Mouse (Mus musculus): ENCODE measurements at regions not wholly inside any gene's neighbourhood (a gene's known extent, or its start where the extent isn't known, plus 50 kb on each side); places are given as distances from the start of the nearest gene placed in this dataset.

DNA sequence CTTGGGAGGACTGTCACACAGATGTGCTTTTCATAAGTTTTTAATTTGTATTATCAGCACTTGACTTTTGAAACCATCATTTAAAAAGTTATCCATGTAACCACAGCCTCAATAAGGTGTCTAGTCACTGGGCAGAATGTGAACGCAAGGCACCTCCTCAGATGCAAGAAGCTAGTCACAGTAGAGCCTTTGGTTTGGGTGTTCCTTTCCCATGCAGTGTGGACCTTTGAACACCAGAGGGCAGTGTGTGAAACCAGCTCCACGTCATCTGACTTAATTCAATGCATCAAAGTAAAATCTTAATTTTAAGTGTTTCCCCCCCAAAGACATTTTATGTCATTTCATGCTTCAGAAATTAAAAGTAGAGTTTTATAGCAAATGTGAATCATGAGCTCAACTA lies 166.2 kb upstream of the Nabp1 start:
- peak; percentile 57 for DNase-seq

DNA sequence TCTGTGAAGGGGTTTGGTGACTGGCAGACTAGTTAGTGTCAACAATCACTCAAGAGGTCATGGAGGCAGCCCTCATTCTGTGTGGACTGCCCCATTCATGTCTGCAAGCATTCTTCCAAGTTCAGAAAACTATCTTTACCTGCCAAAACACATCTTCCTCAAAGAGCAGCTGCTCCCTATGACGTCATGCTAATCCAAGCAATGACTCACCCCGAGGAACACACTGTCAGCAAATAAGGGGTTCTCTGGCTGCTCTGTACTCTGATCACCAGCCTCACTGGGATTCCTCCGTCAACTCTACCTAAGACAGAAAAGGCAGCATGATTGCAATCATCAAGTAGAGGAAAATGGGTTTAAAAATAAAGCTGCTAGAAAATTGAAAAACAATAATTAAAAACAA lies 165.4 kb upstream of the Nabp1 start:
- no peak for DNase-seq

DNA sequence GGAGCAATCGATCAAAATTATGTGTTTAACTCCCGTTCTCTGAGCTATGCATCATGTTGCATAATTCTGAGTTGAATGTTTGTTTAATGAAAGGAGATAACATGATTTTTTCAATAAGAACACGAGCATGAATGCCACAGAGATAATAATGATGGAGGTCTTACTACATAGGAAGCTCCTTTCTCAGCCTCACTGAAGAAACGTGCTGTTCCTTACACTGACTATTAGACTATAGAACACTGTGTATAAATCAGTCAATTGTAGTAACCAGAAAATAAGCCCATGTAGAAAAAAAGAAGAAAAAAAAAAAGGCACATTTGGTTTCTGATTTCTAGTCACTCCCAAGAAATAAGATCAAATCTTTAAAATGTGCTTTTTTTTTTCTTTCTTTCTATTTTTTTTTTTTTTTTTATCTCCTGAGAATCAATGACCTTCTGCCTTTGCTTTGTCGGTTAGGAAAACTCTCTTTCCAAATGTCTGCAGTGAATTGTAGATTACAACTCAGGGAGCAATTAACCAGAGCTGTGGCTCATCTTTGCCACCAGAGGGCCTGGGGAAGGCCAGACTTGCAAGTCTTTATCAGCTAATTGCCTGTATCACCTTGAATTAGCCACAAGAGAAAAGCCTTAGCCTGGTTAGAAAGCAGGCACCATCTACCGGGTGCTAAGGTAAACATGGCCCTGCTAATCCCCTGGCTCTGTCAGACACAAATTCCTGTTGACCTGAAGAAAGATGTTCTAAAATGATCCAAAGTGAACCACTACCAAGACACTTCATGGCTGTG lies 160.5 kb upstream of the Nabp1 start:
- DNase-seq: no peak

DNA sequence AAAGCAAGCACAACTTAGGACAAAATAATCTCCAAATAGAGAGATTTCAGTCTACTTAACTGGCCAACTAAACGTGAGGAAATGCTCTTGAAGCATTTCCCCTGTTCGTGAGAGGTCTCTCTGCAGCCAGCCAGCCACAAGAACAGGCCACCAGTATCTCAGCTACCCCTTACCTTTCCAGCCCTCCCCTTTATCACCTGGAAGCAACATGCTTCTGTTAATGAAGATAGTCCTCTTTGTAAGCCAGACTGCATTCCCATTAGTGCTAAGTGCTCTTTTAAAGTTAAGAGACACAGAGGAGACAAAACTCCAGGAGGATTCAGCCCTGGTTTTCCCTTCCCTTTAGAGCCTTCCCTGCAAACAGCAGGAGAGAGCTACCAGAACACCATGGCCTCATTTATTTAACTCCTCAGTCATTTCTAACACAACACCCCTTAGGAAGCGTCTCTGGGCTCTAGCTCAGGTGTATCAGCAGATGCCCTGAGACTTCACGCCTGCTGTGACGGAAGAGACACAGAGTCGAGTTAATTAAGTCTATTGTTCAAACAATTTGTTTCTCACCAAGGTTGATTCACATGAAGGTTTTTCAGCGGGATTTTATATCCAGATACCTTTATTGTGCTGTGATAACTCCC lies 157.8 kb upstream of the Nabp1 start:
- DNase-seq: peak; percentile 35

DNA sequence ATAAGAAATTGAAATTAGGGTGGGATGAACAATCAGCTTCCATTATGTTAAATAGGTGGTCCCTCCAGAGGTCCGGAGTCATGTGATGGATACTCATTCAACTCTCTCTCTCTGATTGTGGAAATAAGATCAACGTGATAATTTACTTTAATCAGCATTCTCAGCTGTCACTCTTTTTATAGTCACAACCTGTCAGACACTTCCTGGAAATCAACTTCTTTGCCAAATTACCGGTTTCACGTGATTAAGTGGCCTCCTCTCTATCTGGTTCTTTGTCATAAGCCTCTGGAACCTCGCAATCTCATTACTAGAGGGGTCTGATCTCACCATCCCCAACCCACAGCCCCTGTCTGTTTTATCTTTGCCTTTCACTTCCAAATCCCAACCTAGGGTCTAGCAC lies 155.6 kb upstream of the Nabp1 start:
- no peak for DNase-seq

DNA sequence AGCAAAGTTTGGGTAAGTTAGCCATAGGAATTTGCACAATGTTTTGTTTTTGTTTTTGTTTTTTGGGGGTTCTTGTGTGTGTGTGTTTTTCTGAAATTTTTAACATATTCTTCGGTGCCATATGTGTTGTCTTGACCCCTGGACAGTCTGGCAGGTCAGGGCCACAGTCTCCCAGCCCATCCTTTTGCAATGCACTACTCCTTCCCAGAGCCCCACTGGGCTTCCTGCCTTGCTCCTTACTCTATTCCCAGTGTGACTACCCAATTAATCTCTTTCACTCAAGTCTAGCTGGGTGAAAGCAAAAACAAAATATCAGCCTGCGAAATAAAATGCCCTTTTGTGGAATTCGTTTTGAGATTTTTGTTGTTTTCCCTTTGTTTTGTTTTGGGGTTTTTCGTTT lies 154.6 kb upstream of the Nabp1 start:
- no peak for DNase-seq

- DNase-seq: no peak
Measured at GRCm38 (mm10) chr1:51629848-51630247, 151.6 kb upstream of the Nabp1 start.

DNA sequence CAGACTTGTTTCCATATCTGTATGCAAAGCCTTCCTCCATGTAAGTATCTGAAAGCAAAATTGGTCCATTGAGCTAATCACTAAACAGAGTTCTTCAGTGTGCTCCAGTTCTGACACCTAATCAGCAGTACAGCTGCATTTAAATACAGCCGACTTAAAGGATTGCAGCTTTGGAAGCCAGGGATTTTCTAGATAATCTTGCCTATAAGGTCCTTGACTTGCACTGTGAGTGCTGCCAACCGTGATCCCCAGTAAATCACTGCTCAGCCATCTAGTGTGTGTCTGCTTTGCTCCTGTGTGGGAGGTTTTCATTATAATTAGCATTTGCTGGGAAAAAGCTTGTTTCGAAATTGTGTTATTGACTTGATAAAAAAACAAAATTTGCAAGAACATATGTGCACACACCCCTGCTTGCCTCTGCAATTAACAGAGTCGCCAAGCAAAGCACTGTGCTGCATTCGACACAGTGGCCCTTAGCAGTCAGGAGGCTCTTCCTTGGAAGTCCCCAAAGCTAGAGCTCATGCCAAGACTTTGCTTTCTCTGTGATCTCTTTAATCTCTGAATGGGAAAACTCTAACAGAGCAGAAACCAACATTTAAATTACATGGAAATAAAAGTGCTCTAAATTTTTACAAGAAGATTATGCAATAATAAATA lies 150.0 kb upstream of the Nabp1 start:
- DNase-seq: no peak

DNA sequence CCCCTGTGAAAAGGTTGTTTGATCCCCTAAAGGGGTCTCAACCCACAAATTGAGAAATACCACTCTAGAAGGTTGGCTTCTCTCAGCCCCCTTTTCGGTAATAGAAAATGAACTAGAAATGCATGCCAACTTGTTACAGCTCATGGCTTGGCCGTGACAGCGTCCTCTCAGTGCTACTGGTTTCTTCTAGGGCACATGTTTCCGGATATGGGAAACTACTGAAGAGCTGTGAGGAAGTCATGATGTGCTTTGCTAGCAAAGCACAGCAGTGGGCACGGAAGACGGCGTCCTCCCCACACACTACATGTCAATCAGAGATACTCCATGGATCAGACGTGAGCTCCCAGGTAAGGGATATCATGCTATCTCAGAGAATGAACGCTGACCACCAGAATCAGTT lies 148.1 kb upstream of the Nabp1 start:
- no peak for DNase-seq

DNA sequence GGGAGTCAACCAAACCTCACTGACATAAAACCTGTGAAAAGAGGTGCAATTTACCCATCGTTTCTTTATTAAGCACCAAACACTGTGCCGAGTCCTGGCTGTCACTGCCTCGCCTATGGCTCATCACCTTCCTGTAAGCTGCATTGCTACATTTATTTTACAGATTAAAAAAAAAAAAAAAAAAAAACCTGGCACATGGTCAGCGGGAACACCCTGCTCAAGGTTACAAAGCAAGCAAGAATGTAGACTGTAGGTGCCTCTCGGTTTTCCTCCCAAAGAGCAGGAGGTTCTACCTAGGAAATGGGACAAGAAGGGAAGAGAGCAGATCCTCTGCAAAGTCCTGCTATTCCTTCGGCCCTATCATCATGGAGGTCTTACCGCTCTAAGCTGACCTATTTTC lies 146.9 kb upstream of the Nabp1 start:
- no peak for DNase-seq

GRCm38 (mm10) chr1:51624551-51624950 lies 146.3 kb upstream of the Nabp1 start:
- no peak for DNase-seq

GRCm38 (mm10) chr1:51622986-51623385 lies 144.8 kb upstream of the Nabp1 start:
- DNase-seq: no peak

DNA sequence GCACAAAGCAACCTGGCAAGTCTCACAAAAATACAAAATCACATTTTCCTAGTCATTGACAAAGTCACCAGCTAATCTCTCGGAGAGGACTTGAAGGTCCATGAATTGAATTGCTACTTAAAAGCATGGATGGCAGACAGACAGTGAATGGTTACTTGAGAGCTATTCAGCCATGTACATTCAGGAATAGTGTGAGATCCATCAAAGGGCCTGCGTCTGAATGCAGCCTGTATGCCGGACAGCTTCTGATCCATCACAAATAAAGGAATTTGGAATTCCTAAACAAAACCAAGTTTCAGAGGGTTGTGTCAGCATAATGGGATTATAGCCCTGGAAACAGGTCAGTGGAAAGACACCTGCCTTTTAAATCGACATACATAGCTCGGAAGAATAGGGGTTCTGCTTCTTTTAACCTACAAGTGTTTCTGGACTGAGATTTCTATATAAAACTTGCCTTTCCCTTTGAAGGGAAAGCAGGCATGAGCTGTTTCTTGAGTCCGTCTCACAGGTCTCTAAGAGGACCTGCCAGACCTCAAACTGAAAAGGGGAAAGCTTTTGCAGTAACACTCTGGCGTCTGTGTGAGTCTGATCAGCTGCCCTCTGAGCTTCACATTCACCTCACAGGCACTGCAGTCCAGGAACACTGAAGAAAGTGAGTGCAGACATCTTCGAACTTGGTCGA lies 144.1 kb upstream of the Nabp1 start:
- no peak for DNase-seq

- no peak for DNase-seq
Measured at GRCm38 (mm10) chr1:51621062-51621461, 142.8 kb upstream of the Nabp1 start.

DNA sequence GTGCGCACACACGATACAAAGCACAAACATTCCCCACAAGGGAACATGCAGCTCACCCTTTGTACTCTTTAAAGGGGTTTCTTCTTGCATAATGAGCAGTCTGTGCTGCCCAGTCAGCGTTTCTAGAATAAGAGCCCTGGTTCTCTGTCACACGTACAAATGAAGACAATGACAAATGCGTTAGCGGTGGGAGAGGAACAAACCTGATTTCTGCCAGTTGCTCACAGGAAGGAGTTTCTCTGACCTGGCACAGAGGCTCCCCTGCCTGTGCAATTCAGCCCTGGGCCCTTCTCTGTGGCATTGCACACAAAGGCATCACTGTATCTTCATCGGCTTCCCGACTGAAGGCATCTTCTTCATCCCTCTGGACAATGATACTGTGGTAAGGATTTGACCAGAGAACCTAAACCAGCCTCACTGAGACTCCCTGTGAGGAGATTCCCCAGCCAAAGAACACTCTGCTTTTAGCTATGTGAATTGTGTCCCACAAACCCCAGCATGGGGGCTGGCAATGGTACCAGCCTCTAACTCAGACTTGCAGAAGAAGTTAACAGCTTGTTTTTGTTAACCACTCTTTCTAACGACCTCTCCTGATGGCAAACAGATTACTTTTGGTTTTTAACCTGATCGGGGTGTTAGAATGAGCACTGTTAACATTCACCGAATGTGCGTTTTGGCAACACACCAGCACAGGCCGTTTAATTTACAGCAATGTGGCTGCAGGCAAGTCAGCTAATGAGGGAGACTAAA lies 139.5 kb upstream of the Nabp1 start:
- peak; percentile 51 for DNase-seq

- peak; percentile 32 for DNase-seq
Measured at GRCm38 (mm10) chr1:51616091-51616490, 137.9 kb upstream of the Nabp1 start.

- peak; percentile 59 for DNase-seq
Measured at GRCm38 (mm10) chr1:51615523-51615922, 137.3 kb upstream of the Nabp1 start.

DNA sequence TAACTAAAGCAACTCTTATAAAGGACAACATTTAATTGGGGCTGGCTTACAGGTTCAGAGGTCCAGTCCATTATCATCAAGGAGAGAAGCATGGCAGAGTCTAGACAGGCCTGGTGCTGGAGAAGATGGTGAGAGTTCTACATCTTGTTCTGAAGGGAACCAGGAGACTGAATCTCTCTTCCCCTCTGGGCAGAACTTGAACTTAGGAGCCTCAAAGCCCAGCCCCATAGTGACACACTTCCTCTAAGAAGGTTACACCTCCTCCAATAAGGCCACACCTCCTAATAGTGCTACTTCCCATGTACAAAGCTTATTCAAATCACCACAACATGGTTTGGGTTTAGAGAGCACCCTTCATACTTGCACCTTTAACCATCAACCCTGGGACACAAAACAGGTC lies 136.5 kb upstream of the Nabp1 start:
- no peak for DNase-seq

GRCm38 (mm10) chr1:51609295-51609694 lies 131.1 kb upstream of the Nabp1 start:
- no peak for DNase-seq

DNA sequence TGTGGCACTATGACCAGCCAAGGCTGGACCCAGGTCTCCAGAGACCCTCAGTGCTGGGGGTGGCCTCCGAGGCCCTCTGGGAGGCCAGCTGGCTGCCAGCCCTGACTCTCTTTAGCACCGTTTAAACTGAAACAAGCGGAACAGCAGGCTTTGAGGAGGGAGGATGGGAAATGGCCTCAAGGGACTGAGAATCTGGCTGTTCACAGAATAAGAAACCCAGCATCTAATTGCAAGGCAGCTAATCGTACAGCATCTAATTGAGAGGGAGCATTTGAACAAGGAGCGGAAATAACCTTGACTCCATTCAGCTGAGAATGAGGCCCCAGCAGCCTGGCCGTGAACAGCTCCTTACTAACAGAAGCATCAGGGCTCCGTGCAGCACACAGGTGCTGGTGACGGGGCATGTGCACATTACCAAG lies 129.2 kb upstream of the Nabp1 start:
- no peak for DNase-seq

DNA sequence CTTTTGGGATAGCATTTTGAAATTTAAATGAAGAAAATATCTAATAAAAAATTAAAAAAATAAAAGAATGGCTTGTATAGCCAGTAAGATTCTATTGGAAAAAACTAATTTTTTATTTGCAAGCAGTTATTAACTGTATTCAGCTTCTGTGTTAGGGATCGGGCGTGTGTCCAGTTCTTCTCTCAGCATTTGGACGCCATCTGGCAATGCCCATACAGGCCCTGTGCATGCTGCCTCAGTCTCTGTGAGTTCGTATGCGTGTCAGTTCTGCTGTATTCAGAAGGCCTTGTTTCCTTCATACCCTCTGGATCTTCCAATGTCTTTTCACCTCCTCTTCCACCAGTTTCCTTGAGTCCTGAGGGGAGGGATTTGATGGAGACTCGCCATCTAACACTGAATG lies 123.8 kb upstream of the Nabp1 start:
- no peak for DNase-seq

GRCm38 (mm10) chr1:51600425-51600824 lies 122.2 kb upstream of the Nabp1 start:
- no peak for DNase-seq

Data from cerebellum, adult 11-12 months (tissue).